Mouse (Mus musculus) lung, postnatal 0 days (tissue): ENCODE results near the gene Olfr374. TPM values are rescaled to one million over a fixed set of nuclear protein-coding genes. Genes with fewer than 3 reads are reported as not detected.

Experiments
- ATAC-seq: fragments of 200-750 bp; cut with Nextera tagmentation; 2 replicates; pipeline ENCODE4 v1.8.0; 2017; ENCODE audit warnings: moderate library complexity
- DNase-seq: peaks from one replicate; pipeline ENCODE4 v3.0.0-alpha.2; 2016; ENCODE audit warnings: low spot score
- H3K27ac ChIP-seq: fragments of 300-500 bp; sonication (generic); 2 replicates; pipeline ENCODE4 v1.5.1; 2014; ENCODE audit warnings: antibody characterized with exemption, mild to moderate bottlenecking, low read length, mixed read lengths
- H3K27me3 ChIP-seq: fragments of 300-500 bp; sonication (generic); replicated peaks from 2 replicates; pipeline ENCODE4 v1.6.1; 2014; ENCODE audit warnings: low read length, mixed read lengths; ENCODE audit not compliant: insufficient read depth
- H3K36me3 ChIP-seq: fragments of 300-500 bp; sonication (generic); 2 replicates; pipeline ENCODE4 v1.6.1; 2014; ENCODE audit warnings: low read length, mixed read lengths; ENCODE audit not compliant: insufficient read depth
- H3K4me1 ChIP-seq: fragments of 300-500 bp; sonication (generic); 2 replicates; pipeline ENCODE4 v1.6.1; 2014; ENCODE audit warnings: antibody characterized with exemption, low read depth, low read length, mixed read lengths; ENCODE audit not compliant: insufficient read depth
- H3K4me2 ChIP-seq: fragments of 300-500 bp; sonication (generic); replicated peaks from 2 replicates; pipeline ENCODE4 v1.6.1; 2014; ENCODE audit warnings: low read depth, mild to moderate bottlenecking, low read length, moderate library complexity, mixed read lengths
- H3K4me3 ChIP-seq: fragments of 300-500 bp; sonication (generic); 2 replicates; pipeline ENCODE4 v1.5.1; 2014; ENCODE audit warnings: low read depth, low read length
- H3K9ac ChIP-seq: fragments of 300-500 bp; sonication (generic); replicated peaks from 2 replicates; pipeline ENCODE4 v1.6.1; 2014; ENCODE audit warnings: low read depth, mild to moderate bottlenecking
- H3K9me3 ChIP-seq: fragments of 300-500 bp; sonication (generic); 2 replicates; pipeline ENCODE4 v1.6.1; 2016; ENCODE audit warnings: low read length, mixed read lengths
- CTCF ChIP-seq: IDR thresholded peaks from 2 replicates; pipeline ENCODE4 v1.5.1; 2016; ENCODE audit warnings: antibody characterized with exemption, mild to moderate bottlenecking
- EP300 ChIP-seq: IDR thresholded peaks from 2 replicates; pipeline ENCODE4 v1.6.1; 2016; ENCODE audit warnings: antibody characterized with exemption, mild to moderate bottlenecking, control low read depth
- WGBS: fragments of 180-500 bp; shearing (Covaris S2); extraction: QIAGEN DNeasy Blood & Tissue Kit; methylation state at CpG from one replicate; pipeline ENCODE4 v1.1.7; 2014; 5-methylcytosine and 5-hydroxymethylcytosine counted together
- polyA plus RNA-seq: library from polyadenylated mRNA; unstranded; fragments of >200 nt; fragmentation: Nextera tagmentation; extraction: Ambion mirVana; gene quantifications from 2 replicates; pipeline ENCODE4 v1.2.1, GENCODE M21; 2015

The Olfr374 gene
- polyA plus RNA-seq, 1 experiment from 2014 or later = not detected

DNA sequence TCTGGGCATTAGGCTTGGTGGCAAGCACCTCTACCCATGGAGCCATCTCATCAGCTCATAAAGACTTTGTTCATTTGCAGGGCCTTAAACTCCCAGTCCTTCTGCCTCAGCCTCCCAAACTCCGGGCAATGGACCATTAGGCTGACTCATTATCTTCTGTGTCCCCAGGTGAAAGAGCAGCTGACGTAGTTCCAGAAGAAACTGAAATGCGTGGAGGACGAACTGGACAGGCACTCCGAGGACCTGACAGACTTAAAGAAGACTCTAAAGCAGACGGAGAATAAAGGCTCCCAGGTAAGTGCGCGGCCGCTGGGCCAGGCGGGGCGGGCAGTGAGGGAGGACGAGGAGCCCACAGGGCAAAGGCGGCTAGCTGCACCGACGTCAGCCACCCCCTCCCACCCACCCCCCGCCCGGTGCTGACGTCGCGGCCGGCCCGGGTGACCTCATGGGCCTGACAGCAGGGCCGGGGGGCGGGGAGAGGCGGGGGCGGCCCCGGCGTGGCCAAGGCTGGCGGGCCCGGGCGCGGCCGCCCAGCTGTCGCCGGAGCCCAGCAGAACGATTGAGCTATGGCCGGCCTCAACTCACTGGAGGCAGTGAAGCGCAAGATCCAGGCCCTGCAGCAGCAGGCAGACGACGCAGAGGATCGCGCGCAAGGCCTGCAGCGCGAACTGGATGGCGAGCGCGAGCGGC lies 28.1 kb downstream of the Olfr374 start, which contains the start of gene Tpm4:
TSS of gene Tpm4 (plus strand) at position 220 of the 690 bp plus-strand sequence.
- no peak for TF ChIP-seq EP300
- no peak for TF ChIP-seq CTCF
- Histone ChIP-seq H3K4me1 (peaks cover 8% of the 10 kb centered on the region; the same call in 1 of the 2 replicates), H3K9ac (peak within 1 kb of the TSS; percentile 99), H3K4me2 (peak within 1 kb of the TSS; percentile 75), H3K4me3 (peak within 1 kb of the TSS; percentile 97), H3K27ac (peak within 1 kb of the TSS; percentile 99), H3K27me3 (no peaks in the 10 kb centered on the region), H3K36me3 (0 out of 2 replicates have a peak, but pooled peaks cover 3% of the 10 kb centered on the region), H3K9me3 (no peaks in the 10 kb centered on the region)
- peak; percentile 86 for DNase-seq
- under 1% methylated on average over 18 of the region's 49 CpGs for WGBS
- ATAC-seq = peak; percentile 83

DNA sequence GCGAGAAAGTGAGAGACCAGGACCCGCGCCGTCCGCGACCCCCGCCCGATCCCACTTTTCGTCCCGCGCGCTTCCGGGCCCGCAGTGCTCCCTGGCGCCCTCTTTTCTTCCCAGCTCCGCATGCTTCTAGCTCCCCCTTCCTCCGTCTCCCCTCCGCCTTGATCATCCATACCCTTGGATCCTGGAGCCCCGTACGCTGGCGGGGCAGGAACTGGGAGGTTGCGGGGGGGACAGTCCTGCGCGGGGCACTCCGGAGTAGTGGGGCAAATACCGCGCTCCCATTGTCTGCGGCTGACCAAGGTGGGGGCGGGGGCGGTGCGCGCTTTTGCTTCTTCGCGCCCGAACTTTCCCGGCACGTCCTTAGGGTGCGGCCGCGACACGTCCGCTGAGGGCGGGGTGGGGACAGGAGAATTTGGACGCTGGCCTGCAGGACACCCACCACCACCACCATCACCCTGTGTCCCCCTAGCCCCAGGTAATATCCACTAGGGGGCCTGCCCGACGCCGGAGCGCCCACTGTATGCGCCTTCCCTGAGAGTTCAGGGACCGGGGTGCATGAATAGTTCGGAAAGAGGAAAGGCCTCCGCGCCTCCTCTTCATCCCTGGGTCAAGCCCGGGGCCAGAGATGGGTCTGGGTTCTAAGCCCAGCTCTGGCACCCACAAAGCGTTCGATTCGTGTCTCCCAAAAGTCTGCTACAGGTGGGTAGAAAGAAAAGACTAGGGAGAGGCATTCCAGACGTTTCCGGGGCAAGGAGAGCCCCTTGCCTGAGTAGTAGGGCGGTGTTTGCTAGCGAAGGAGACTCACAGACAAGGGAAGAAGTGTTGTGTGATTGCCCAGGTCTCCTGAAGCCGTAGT lies 28.8 kb downstream of the Olfr374 start:
- Histone ChIP-seq H3K4me1 (peaks cover 8% of the 10 kb centered on the region; the same call in 1 of the 2 replicates), H3K36me3 (0 out of 2 replicates have a peak, but pooled peaks cover 7% of the 10 kb centered on the region), H3K9ac (peak overlapping the region; percentile 99), H3K9me3 (no peaks in the 10 kb centered on the region), H3K27ac (peak overlapping the region; percentile 99), H3K27me3 (no peaks in the 10 kb centered on the region), H3K4me3 (peak overlapping the region; percentile 97), H3K4me2 (peak overlapping the region; percentile 75)
- DNase-seq (peak; percentile 74), ATAC-seq (peak; percentile 53)
- TF ChIP-seq CTCF (peak; percentile 49), EP300 (no peak)
- WGBS = under 1% methylated on average over 43 of the region's 62 CpGs

DNA sequence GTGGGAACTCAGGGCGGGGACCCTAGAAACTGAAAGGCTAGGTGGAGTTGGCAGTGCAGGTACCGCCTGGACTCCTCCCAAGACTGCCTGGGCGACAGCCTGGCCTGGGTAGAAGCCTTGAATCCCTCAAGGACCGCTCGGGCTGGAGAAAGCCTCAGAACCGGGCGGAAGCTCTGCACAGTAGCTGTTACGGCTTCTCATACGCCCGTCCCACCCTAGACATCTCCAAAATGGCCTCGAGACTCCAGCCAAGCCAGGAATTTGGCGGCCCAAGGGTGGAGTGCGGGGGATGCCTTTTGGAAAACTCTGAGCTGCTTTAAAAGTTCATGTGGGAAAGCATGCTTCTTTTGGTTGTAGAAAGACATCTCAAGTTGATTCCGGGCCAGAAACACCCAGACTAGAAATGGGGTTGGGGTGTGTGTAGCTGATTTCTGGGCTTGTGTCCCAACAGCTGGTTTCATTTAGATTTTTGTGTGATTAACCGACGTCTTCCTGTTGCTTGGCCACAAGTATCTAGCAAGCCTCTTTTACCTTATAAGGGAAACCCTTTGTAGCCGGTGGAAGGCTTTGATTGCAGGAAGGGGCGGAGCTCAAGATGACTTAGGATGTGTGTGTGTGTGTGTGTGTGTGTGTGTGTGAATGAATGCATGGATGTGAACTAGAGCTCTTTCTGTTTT lies 29.6 kb downstream of the Olfr374 start:
- peak overlapping the region; percentile 97 for H3K4me3 ChIP-seq
- TF ChIP-seq CTCF (no peak), EP300 (peak; percentile 90)
- peak overlapping the region; percentile 99 for H3K9ac ChIP-seq
- H3K4me1 ChIP-seq = peaks cover 8% of the 10 kb centered on the region; the same call in 1 of the 2 replicates
- ATAC-seq = peak; percentile 77
- peak overlapping the region; percentile 99 for H3K27ac ChIP-seq
- no peaks in the 10 kb centered on the region for H3K9me3 ChIP-seq
- no peaks in the 10 kb centered on the region for H3K27me3 ChIP-seq
- DNase-seq = peak; percentile 99
- peak overlapping the region; percentile 75 for H3K4me2 ChIP-seq
- peaks cover 13% of the 10 kb centered on the region; the same call in 1 of the 2 replicates for H3K36me3 ChIP-seq
- under 1% methylated on average over 18 of the region's 18 CpGs for WGBS

GRCm38 (mm10) chr8:72137431-72137830 lies 30.6 kb downstream of the Olfr374 start:
- DNase-seq (no peak), ATAC-seq (no peak)
- peaks cover 8% of the 10 kb centered on the region; the same call in 1 of the 2 replicates for H3K4me1 ChIP-seq
- H3K27ac ChIP-seq = peak overlapping the region; percentile 99; the same call in 1 of the 2 replicates
- no peaks in the 10 kb centered on the region for H3K9me3 ChIP-seq
- H3K4me3 ChIP-seq = peak overlapping the region; percentile 97
- H3K36me3 ChIP-seq = peaks cover 21% of the 10 kb centered on the region
- 78% methylated on average over 2 of the region's 2 CpGs for WGBS
- TF ChIP-seq EP300 = no peak
- TF ChIP-seq CTCF = no peak
- H3K4me2 ChIP-seq = peak overlapping the region; percentile 75
- H3K27me3 ChIP-seq = no peaks in the 10 kb centered on the region
- H3K9ac ChIP-seq = no peak overlapping the region; the same call in 1 of the 2 replicates

DNA sequence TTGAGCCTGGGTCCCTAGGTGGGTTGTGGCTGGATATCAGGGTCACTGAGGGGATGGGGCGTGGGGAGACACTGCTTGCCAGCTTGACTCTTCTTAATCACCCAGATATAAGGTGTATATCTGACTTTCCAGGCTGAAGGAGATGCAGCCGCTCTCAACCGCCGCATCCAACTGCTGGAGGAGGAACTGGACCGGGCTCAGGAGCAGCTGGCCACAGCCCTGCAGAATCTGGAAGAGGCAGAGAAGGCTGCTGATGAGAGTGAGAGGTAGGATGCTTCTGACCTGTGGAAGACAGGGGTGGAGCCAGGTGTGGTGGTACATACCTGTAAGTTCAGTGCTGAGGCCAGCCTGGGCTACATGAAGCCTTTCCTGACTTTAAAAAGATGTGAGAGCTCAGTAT lies 31.6 kb downstream of the Olfr374 start:
- DNase-seq (no peak), ATAC-seq (no peak)
- TF ChIP-seq EP300 = no peak
- TF ChIP-seq CTCF = no peak
- H3K4me3 ChIP-seq = no peak overlapping the region
- H3K36me3 ChIP-seq = peaks cover 30% of the 10 kb centered on the region
- no peak overlapping the region for H3K9ac ChIP-seq
- no peak overlapping the region for H3K27ac ChIP-seq
- H3K4me1 ChIP-seq = peaks cover 8% of the 10 kb centered on the region; the same call in 1 of the 2 replicates
- H3K9me3 ChIP-seq = no peaks in the 10 kb centered on the region
- WGBS = 95% methylated on average over 5 of the region's 5 CpGs
- no peaks in the 10 kb centered on the region for H3K27me3 ChIP-seq
- H3K4me2 ChIP-seq = no peak overlapping the region
